Mouse (Mus musculus): Measurements from ENCODE around the gene Fggy. TPM values are rescaled to one million over a fixed set of nuclear protein-coding genes. Genes with fewer than 3 reads are reported as not detected.

The Fggy gene
- polyA plus RNA-seq, 2 experiments, result 14.9 to 19.3 TPM

GRCm38 (mm10) chr4:95747415-95748202 lies 190.3 kb downstream of the Fggy start:
- no peak overlapping the region for H3K4me3 ChIP-seq (ENCODE audit: insufficient read depth in 1 of 2, low read depth in 2 of 2, low read length in 2 of 2)
- H3K27ac ChIP-seq, result no peak overlapping the region
- H3K27me3 ChIP-seq (ENCODE audit: control insufficient read depth, insufficient read depth, low read length), result no peaks in the 10 kb centered on the region
- H3K9ac ChIP-seq (replicated peaks), result no peak overlapping the region
- H3K4me1 ChIP-seq (replicated peaks; ENCODE audit: control insufficient read depth in 2 of 2, insufficient read depth in 2 of 2, low read length in 1 of 2), result peaks cover 0 to 2% of the 10 kb centered on the region in 2 experiments; a peak in 1 of 4 replicates
- TF ChIP-seq CTCF (IDR thresholded peaks at IDR 0.05; ENCODE audit: low read depth) (no peak), EP300 (IDR thresholded peaks at IDR 0.05; ENCODE audit: low read depth) (no peak)
- ATAC-seq (ENCODE audit: insufficient read depth), result no peak
- 63% methylated on average over 12 of the region's 12 CpGs for WGBS (ENCODE audit: insufficient replicate concordance)
- H3K9me3 ChIP-seq (ENCODE audit: control insufficient read depth, low read length), result no peaks in the 10 kb centered on the region
- DNase-seq (ENCODE audit: low read depth in 3 of 3, low spot score in 3 of 3), result no peak
- no peaks in the 10 kb centered on the region for H3K36me3 ChIP-seq (replicated peaks; ENCODE audit: control insufficient read depth, insufficient read depth, low read depth)
- no peak overlapping the region for H3K4me2 ChIP-seq (ENCODE audit: low read depth)

GRCm38 (mm10) chr4:95750186-95750585 lies 192.9 kb downstream of the Fggy start:
- no peaks in the 10 kb centered on the region for H3K4me1 ChIP-seq (replicated peaks; ENCODE audit: control insufficient read depth in 2 of 2, insufficient read depth in 2 of 2, low read length in 1 of 2)
- no peaks in the 10 kb centered on the region for H3K27me3 ChIP-seq (ENCODE audit: control insufficient read depth, insufficient read depth, low read length)
- WGBS (ENCODE audit: insufficient replicate concordance), result 68% methylated on average over 5 of the region's 5 CpGs
- no peak overlapping the region for H3K27ac ChIP-seq
- no peaks in the 10 kb centered on the region for H3K36me3 ChIP-seq (replicated peaks; ENCODE audit: control insufficient read depth, insufficient read depth, low read depth)
- ATAC-seq (ENCODE audit: insufficient read depth), result no peak
- no peak for TF ChIP-seq EP300 (IDR thresholded peaks at IDR 0.05; ENCODE audit: low read depth)
- no peak for TF ChIP-seq CTCF (IDR thresholded peaks at IDR 0.05; ENCODE audit: low read depth)
- H3K4me3 ChIP-seq (ENCODE audit: insufficient read depth in 1 of 2, low read depth in 2 of 2, low read length in 2 of 2), result no peak overlapping the region
- H3K9me3 ChIP-seq (ENCODE audit: control insufficient read depth, low read length), result no peaks in the 10 kb centered on the region
- H3K9ac ChIP-seq (replicated peaks), result no peak overlapping the region
- no peak for DNase-seq (ENCODE audit: low read depth in 3 of 3, low spot score in 3 of 3)
- no peak overlapping the region for H3K4me2 ChIP-seq (ENCODE audit: low read depth)

GRCm38 (mm10) chr4:95752538-95753188 lies 195.4 kb downstream of the Fggy start:
- ATAC-seq (ENCODE audit: insufficient read depth), result no peak
- no peak overlapping the region for H3K4me2 ChIP-seq (ENCODE audit: low read depth)

GRCm38 (mm10) chr4:95759027-95759731 lies 201.9 kb downstream of the Fggy start:
- no peak for ATAC-seq (ENCODE audit: insufficient read depth)

More at GRCm38 (mm10) chr4:95752538-95753188, 195.4 kb downstream of the Fggy start:
- no peak overlapping the region for H3K27ac ChIP-seq
- no peak overlapping the region for H3K4me3 ChIP-seq (ENCODE audit: insufficient read depth in 1 of 2, low read depth in 2 of 2, low read length in 2 of 2)
- no peaks in the 10 kb centered on the region for H3K9me3 ChIP-seq (ENCODE audit: control insufficient read depth, low read length)
- no peaks in the 10 kb centered on the region for H3K4me1 ChIP-seq (replicated peaks; ENCODE audit: control insufficient read depth in 2 of 2, insufficient read depth in 2 of 2, low read length in 1 of 2)
- DNase-seq (ENCODE audit: low read depth in 3 of 3, low spot score in 3 of 3), result no peak
- TF ChIP-seq CTCF (IDR thresholded peaks at IDR 0.05; ENCODE audit: low read depth) (no peak), EP300 (IDR thresholded peaks at IDR 0.05; ENCODE audit: low read depth) (no peak)
- H3K36me3 ChIP-seq (replicated peaks; ENCODE audit: control insufficient read depth, insufficient read depth, low read depth), result no peaks in the 10 kb centered on the region
- H3K27me3 ChIP-seq (ENCODE audit: control insufficient read depth, insufficient read depth, low read length), result no peaks in the 10 kb centered on the region
- H3K9ac ChIP-seq (replicated peaks), result no peak overlapping the region
- WGBS (ENCODE audit: insufficient replicate concordance), result 63% methylated on average over 6 of the region's 6 CpGs

GRCm38 (mm10) chr4:95765359-95765758 lies 208.1 kb downstream of the Fggy start:
- H3K27me3 ChIP-seq (ENCODE audit: control insufficient read depth, insufficient read depth, low read length), result no peaks in the 10 kb centered on the region
- H3K27ac ChIP-seq, result no peak overlapping the region
- DNase-seq (ENCODE audit: low read depth in 3 of 3, low spot score in 3 of 3), result no peak
- no peak for ATAC-seq (ENCODE audit: insufficient read depth)
- no peaks in the 10 kb centered on the region for H3K36me3 ChIP-seq (replicated peaks; ENCODE audit: control insufficient read depth, insufficient read depth, low read depth)
- H3K9ac ChIP-seq (replicated peaks), result no peak overlapping the region
- no peaks in the 10 kb centered on the region for H3K9me3 ChIP-seq (ENCODE audit: control insufficient read depth, low read length)
- H3K4me2 ChIP-seq (ENCODE audit: low read depth), result no peak overlapping the region
- TF ChIP-seq EP300 (IDR thresholded peaks at IDR 0.05; ENCODE audit: low read depth) (no peak), CTCF (IDR thresholded peaks at IDR 0.05; ENCODE audit: low read depth) (no peak)
- 40% methylated on average over 2 of the region's 2 CpGs for WGBS (ENCODE audit: insufficient replicate concordance)
- no peaks in the 10 kb centered on the region for H3K4me1 ChIP-seq (replicated peaks; ENCODE audit: control insufficient read depth in 2 of 2, insufficient read depth in 2 of 2, low read length in 1 of 2)
- H3K4me3 ChIP-seq (ENCODE audit: insufficient read depth in 1 of 2, low read depth in 2 of 2, low read length in 2 of 2), result no peak overlapping the region

More at GRCm38 (mm10) chr4:95759027-95759731, 201.9 kb downstream of the Fggy start:
- TF ChIP-seq EP300 (IDR thresholded peaks at IDR 0.05; ENCODE audit: low read depth) (no peak), CTCF (IDR thresholded peaks at IDR 0.05; ENCODE audit: low read depth) (no peak)
- no peak overlapping the region for H3K4me3 ChIP-seq (ENCODE audit: insufficient read depth in 1 of 2, low read depth in 2 of 2, low read length in 2 of 2)
- no peaks in the 10 kb centered on the region for H3K36me3 ChIP-seq (replicated peaks; ENCODE audit: control insufficient read depth, insufficient read depth, low read depth)
- no peaks in the 10 kb centered on the region for H3K27me3 ChIP-seq (ENCODE audit: control insufficient read depth, insufficient read depth, low read length)
- H3K9ac ChIP-seq (replicated peaks), result no peak overlapping the region
- no peaks in the 10 kb centered on the region for H3K9me3 ChIP-seq (ENCODE audit: control insufficient read depth, low read length)
- no peak overlapping the region for H3K27ac ChIP-seq
- 53% methylated on average over 5 of the region's 5 CpGs for WGBS (ENCODE audit: insufficient replicate concordance)
- H3K4me2 ChIP-seq (ENCODE audit: low read depth), result no peak overlapping the region
- no peaks in the 10 kb centered on the region for H3K4me1 ChIP-seq (replicated peaks; ENCODE audit: control insufficient read depth in 2 of 2, insufficient read depth in 2 of 2, low read length in 1 of 2)
- DNase-seq (ENCODE audit: low read depth in 3 of 3, low spot score in 3 of 3), result no peak

Measured in liver, embryonic 14.5 days (tissue).